Mouse (Mus musculus): ENCODE data around the gene Dnmt1. TPM values are rescaled to one million over a fixed set of nuclear protein-coding genes. Genes with fewer than 3 reads are reported as not detected.
A peak's percentile ranks its signal among the peaks of the same experiment; 100 is the strongest.

The Dnmt1 gene
- polyA plus RNA-seq, 1 experiment from 2014 or later, result 54.3 TPM

- ChIA-PET CTCF (interaction anchor here (1.2 to 1.7 kb wide), 2 partner anchors 16 to 20 kb away, joined by 3 to 6 read pairs; no protein-coding TSS in a partner anchor), POLR2A (interaction anchor here (0.6 kb wide), 2 partner anchors 8 to 14 kb away, joined by 3 to 4 read pairs; no protein-coding TSS in a partner anchor)
- H3K27me3 ChIP-seq, result peaks cover 4% of the 10 kb centered on the region
- no peak for DNase-seq (ENCODE audit: low read depth, low spot score)
- TF ChIP-seq CTCF (IDR thresholded peaks at IDR 0.05), result no peak
- no peak for ATAC-seq
- in situ Hi-C loops (cut with MboI; ENCODE audit: low pct_unique_long_range_greater_than_20kb), result no loop called here
These were observed 18.9 kb upstream of the Dnmt1 start for GRCm38 (mm10) chr9:20978409-20979095.

DNA sequence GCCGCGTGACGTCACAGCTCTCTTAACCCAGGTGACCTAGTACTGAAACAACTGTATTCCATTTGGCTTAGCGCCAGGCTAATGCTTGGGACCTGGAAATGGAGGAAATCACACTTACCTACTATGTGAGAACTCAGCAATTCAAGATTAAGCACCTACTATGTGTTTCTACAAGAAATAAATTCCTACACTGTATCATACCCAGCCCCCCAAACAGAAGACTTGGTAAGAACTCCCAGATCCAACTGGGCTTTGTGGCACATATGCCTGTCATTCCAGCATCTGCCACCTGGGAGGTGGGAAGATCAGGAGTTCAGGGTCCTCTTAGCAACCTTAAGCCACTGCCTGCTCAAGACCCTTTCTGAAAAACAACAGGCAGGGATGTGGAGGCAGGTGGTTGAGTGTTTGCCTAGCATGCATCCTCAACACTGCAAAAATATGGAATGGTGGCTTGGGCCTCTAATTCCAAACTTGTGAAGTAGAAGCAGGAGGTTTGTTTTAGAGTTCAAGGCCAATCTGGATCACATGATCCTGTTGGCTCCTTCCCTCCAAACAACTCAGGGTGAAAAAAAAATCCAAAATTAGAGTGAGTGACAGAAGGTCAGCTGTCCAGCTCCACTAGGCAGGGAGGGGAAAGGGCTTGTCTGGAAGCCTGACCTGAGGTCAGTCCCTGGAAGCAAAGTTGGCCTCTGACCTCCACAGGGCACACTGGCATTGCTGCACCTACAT lies 17.4 kb upstream of the Dnmt1 start:
- no peaks in the 10 kb centered on the region for H3K27me3 ChIP-seq
- ChIA-PET POLR2A (no interaction called here), CTCF (interaction anchor here (1.2 kb wide), 1 partner anchor 21 kb away, joined by 3 read pairs; no protein-coding TSS in a partner anchor)
- ATAC-seq (no peak), DNase-seq (ENCODE audit: low read depth, low spot score) (no peak)
- no peak for TF ChIP-seq CTCF (IDR thresholded peaks at IDR 0.05)
- in situ Hi-C loops (cut with MboI; ENCODE audit: low pct_unique_long_range_greater_than_20kb), result no loop called here

DNA sequence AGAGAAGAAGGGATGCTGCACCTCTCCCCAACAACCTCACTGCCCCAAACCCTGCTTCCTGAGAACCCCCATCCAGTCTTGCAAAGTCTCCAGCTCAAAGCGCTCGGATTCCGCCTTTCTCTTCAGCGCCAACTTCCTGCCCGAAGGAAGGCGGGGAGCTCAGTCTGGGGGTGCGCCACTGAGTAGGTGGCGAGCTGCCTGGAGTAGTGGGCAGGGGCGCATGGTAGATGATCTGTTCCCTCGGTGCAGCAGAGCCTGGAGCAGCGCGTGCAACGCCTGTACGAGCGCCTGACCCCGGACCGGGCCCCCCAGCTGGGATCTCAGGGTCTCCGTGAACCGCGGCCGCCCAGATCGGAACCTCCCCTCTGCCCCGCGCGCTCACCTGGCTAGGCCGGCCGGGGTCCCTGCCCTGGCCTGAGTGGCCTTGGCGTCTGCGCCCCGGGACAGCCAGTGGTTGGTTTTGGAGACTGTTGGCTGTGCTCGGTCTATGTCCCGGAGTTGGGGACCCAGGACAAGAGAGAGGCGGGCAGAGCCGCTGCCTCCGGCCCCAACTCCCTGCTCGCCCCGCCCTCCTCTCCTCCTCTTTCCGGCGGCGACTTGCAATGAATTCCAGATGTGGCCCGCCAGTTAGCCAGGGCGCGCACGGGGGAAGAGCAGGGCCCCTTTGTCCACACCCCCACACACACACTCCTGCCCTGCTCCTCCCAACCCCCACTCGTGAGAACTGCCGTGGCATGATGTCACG lies 16.7 kb upstream of the Dnmt1 start, which contains the start of gene S1pr2:
TSS of gene S1pr2 (minus strand) at position 566 of the 745 bp plus-strand sequence.
- DNase-seq (ENCODE audit: low read depth, low spot score) (no peak), ATAC-seq (peak; percentile 57)
- no peak for TF ChIP-seq CTCF (IDR thresholded peaks at IDR 0.05)
- CTCF ChIA-PET, result interaction anchor here (1.2 to 2.2 kb wide), 2 partner anchors 21 to 33 kb away, joined by 3 to 8 read pairs; no protein-coding TSS in a partner anchor
- POLR2A ChIA-PET, result interaction anchor here (0.7 to 1.2 kb wide), 3 partner anchors 12 to 84 kb away, joined by 3 to 4 read pairs (median 3); no protein-coding TSS in a partner anchor
- in situ Hi-C loops (cut with MboI; ENCODE audit: low pct_unique_long_range_greater_than_20kb), result no loop called here
- no peaks in the 10 kb centered on the region for H3K27me3 ChIP-seq

DNA sequence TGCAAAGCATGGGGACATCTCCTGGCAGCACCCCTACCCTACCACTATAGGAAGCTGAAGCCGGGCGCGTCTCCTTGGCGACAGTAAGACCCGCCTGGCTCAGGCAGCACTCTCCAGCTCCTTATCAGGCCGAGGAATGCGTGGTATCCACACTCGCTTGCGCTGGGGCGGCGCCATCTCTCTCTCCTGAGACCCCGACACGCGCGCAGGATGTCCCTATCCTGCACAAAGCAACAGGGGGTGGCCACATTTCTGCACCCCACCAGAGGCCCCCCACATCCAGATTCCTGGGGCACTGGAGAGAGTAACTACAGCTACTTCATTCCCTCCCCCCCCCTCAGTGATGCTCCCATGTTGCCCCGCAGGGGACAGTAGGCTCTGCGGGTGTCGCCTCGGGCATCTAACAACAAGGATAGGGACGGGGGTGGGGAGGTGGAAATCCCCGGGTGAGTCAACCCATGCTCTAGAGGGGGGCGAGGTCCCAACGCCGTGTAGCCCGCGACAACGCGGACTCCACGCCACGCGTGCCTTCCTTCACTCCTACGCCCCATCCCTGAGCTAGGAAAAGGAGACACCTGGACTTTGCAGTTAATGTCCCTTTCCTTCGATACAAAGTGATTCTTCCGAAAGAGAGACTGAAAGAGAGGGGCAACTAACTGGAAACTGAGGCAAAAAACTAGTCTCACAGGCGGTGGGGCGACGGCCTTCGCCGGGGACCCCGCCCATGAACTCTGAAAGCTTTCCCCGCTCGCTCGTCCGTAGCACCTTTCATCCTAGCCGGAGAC lies 15.9 kb upstream of the Dnmt1 start:
- CTCF ChIA-PET, result interaction anchor here (1.0 to 2.2 kb wide), 4 partner anchors 22 to 32 kb away, joined by 3 to 8 read pairs (median 4); no protein-coding TSS in a partner anchor
- ATAC-seq (peak; percentile 61), DNase-seq (ENCODE audit: low read depth, low spot score) (no peak)
- in situ Hi-C loops (cut with MboI; ENCODE audit: low pct_unique_long_range_greater_than_20kb), result no loop called here
- TF ChIP-seq CTCF (IDR thresholded peaks at IDR 0.05), result no peak
- POLR2A ChIA-PET, result interaction anchor here (0.7 to 1.2 kb wide), 4 partner anchors 11 to 83 kb away, joined by 3 to 6 read pairs (median 4); no protein-coding TSS in a partner anchor
- no peaks in the 10 kb centered on the region for H3K27me3 ChIP-seq

DNA sequence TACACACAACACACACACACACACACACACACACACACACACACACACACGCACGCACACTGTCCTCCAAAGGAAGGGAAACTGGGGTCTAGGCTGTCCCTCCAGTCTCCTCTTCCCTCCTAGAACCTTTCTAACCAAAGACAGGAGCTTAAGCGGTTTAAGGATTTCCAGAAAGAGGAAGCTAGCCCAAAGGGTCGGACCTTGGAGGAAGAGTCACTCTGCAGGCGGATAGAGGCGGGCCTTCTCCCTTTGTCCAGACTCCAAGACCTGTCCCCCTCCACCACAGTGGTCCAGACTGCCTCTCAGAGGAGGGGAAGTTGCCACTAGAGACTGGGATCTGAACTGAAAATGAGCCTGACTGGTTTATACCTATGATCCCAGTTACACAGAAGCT lies 14.0 kb upstream of the Dnmt1 start:
- no peak for TF ChIP-seq CTCF (IDR thresholded peaks at IDR 0.05)
- H3K27me3 ChIP-seq, result no peaks in the 10 kb centered on the region
- ChIA-PET POLR2A (interaction anchor here (0.8 kb wide), 1 partner anchor 16 kb away, joined by 4 read pairs; no protein-coding TSS in a partner anchor), CTCF (interaction anchor here (1.6 to 2.2 kb wide), 2 partner anchors 23 to 30 kb away, joined by 4 to 8 read pairs; no protein-coding TSS in a partner anchor)
- in situ Hi-C loops (cut with MboI; ENCODE audit: low pct_unique_long_range_greater_than_20kb), result no loop called here
- no peak for DNase-seq (ENCODE audit: low read depth, low spot score)
- ATAC-seq, result no peak

DNA sequence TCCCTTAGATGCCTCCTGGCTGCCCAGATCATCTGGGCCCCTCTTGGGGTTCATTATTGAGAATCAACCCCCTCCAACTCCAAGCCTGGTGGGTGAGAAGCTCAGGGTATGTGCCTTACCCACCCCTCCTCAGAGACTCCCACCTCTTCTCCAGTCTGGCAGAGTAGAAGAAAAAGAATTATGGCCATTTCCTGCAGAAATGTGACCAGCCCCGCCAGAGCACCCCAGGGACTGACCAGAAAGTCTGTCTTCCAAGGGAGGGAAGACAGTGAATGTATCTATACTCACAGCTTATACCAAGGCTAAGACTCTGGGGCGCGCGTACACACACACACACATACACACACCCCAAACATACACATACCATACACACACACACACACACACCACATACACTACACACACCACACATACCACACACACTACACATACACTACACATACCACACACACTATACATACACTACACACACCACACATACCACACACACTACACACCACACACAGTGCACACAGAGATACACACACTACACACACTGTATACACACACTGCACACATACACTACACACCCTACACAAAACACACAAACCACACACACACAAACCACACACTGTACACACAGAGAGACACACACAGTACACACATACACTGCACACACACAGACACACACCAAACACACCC lies 13.5 kb upstream of the Dnmt1 start:
- no peak for DNase-seq (ENCODE audit: low read depth, low spot score)
- TF ChIP-seq CTCF (IDR thresholded peaks at IDR 0.05), result no peak
- in situ Hi-C loops (cut with MboI; ENCODE audit: low pct_unique_long_range_greater_than_20kb), result no loop called here
- POLR2A ChIA-PET, result interaction anchor here (0.8 kb wide), 1 partner anchor 10 kb away, joined by 3 read pairs; no protein-coding TSS in a partner anchor
- no peak for ATAC-seq
- H3K27me3 ChIP-seq, result no peaks in the 10 kb centered on the region
- CTCF ChIA-PET, result no interaction called here

- in situ Hi-C loops (cut with MboI; ENCODE audit: low pct_unique_long_range_greater_than_20kb), result no loop called here
- CTCF ChIA-PET, result interaction anchor here (1.0 kb wide), 1 partner anchor 16 kb away, joined by 3 read pairs; no protein-coding TSS in a partner anchor
- POLR2A ChIA-PET, result interaction anchor here (0.8 kb wide), 1 partner anchor 10 kb away, joined by 3 read pairs; no protein-coding TSS in a partner anchor
- no peak for DNase-seq (ENCODE audit: low read depth, low spot score)
- ATAC-seq, result no peak
- no peaks in the 10 kb centered on the region for H3K27me3 ChIP-seq
- TF ChIP-seq CTCF (IDR thresholded peaks at IDR 0.05), result no peak
These were observed 12.7 kb upstream of the Dnmt1 start for GRCm38 (mm10) chr9:20972141-20972992.

- DNase-seq (ENCODE audit: low read depth, low spot score), result no peak
- POLR2A ChIA-PET, result no interaction called here
- TF ChIP-seq CTCF (IDR thresholded peaks at IDR 0.05), result no peak
- H3K27me3 ChIP-seq, result no peaks in the 10 kb centered on the region
- CTCF ChIA-PET, result interaction anchor here (1.0 kb wide), 1 partner anchor 16 kb away, joined by 3 read pairs; no protein-coding TSS in a partner anchor
- in situ Hi-C loops (cut with MboI; ENCODE audit: low pct_unique_long_range_greater_than_20kb), result no loop called here
- ATAC-seq, result no peak
These were observed 12.1 kb upstream of the Dnmt1 start for GRCm38 (mm10) chr9:20971751-20972140.

All from Patski (cell line).